Mouse (Mus musculus): ENCODE results near the gene Pde8b. TPM values are rescaled to one million over a fixed set of nuclear protein-coding genes. Genes with fewer than 3 reads are reported as not detected.

The Pde8b gene
- polyA plus RNA-seq, 1 experiment from 2014 or later, result 3.7 TPM

DNA sequence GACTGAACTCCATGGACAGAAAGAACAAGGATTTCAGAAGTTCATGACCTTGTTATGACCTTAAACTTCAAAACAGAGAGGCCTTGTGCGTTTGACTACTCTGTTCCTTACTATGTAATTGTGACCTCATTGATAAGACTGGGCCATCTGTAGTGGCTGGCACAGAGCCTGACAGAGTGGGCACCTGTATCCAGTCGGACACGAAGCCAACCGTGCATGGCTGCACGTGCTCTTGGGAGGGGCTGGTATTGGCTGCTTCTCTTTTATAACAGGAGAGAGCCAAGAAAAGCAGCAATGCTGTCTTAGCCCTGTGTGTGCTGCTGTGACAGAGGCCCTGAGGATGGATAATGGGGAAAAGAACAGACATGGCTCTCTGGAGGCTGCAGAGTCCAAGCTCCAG lies 73.7 kb downstream of the Pde8b start:
- no peak overlapping the region for H3K4me2 ChIP-seq
- no peaks in the 10 kb centered on the region for H3K4me1 ChIP-seq
- no peaks in the 10 kb centered on the region for H3K9me3 ChIP-seq
- H3K27me3 ChIP-seq, result no peaks in the 10 kb centered on the region
- no peak for ATAC-seq (ENCODE audit: low FRiP score)
- H3K9ac ChIP-seq, result no peak overlapping the region
- H3K27ac ChIP-seq, result no peak overlapping the region
- H3K4me3 ChIP-seq (replicated peaks), result no peak overlapping the region
- no peaks in the 10 kb centered on the region for H3K36me3 ChIP-seq (replicated peaks)
- WGBS, result 75% methylated on average over 5 of the region's 5 CpGs

DNA sequence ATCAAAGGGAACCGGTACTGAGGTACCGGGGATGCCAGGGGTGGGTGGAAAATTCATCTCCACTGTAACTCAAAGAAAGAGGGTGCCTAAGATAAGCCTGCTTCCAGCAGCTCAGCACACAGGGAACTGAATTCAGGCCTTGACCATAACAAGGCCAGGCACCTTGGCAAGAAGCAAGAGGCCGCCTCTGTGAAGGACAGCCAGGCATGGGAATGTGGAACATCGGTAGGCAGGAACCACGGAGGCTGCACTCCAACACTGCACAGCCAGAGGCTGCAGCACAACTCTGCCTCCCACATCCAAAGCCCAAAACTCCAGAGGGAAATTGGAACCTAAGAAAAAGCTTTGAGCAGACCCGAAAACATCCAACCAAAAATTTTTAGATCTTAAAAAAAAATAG lies 75.9 kb downstream of the Pde8b start:
- 82% methylated on average over 6 of the region's 6 CpGs for WGBS
- no peak for ATAC-seq (ENCODE audit: low FRiP score)
- H3K9me3 ChIP-seq, result no peaks in the 10 kb centered on the region
- no peaks in the 10 kb centered on the region for H3K36me3 ChIP-seq (replicated peaks)
- no peak overlapping the region for H3K4me3 ChIP-seq (replicated peaks)
- H3K9ac ChIP-seq, result no peak overlapping the region
- H3K4me1 ChIP-seq, result no peaks in the 10 kb centered on the region
- no peaks in the 10 kb centered on the region for H3K27me3 ChIP-seq
- no peak overlapping the region for H3K27ac ChIP-seq
- no peak overlapping the region for H3K4me2 ChIP-seq

DNA sequence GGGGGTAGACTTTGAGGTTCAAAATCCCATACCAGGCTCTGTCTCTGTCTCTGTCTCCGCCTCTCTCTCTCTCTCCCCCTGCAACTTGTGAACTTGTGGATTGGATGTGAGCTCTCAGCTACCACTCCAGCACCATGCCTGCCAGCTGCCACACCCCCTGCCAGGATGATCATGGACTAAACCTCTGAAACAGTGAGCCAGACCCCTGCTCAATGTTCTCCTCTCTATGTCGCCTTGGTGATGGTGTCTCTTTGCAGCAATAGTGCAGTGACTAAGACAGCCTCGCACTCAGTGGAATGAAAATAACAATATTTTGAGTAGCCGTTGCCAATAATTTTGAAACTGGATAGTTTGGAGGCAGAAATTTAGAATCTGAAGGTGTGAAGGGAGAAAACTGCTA lies 77.8 kb downstream of the Pde8b start:
- Histone ChIP-seq H3K4me2 (no peak overlapping the region), H3K36me3 (replicated peaks) (no peaks in the 10 kb centered on the region), H3K27me3 (no peaks in the 10 kb centered on the region), H3K9ac (no peak overlapping the region), H3K4me1 (no peaks in the 10 kb centered on the region), H3K9me3 (no peaks in the 10 kb centered on the region), H3K4me3 (replicated peaks) (no peak overlapping the region), H3K27ac (no peak overlapping the region)
- ATAC-seq (ENCODE audit: low FRiP score), result no peak
- WGBS, result 92% methylated on average over 4 of the region's 4 CpGs

DNA sequence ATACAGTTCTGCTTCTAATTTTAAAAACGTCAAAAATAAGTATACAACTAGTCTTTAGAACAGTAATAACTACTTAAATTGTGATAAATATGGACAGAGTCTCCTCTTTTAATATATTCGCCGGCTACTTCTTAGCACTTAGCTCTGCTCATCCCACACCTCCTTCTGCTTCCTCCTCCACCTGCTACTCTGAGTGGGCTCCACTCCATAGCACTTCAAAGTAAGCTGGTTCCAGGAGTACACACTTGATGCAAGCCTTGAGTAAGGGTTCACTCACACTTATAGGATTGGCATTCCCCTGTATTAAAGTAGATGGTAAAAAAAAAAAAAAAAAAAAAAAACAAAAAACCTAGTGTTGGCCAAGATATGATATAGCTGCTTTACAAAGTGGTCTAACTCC lies 89.9 kb downstream of the Pde8b start:
- H3K36me3 ChIP-seq (replicated peaks), result no peaks in the 10 kb centered on the region
- no peaks in the 10 kb centered on the region for H3K4me1 ChIP-seq
- no peaks in the 10 kb centered on the region for H3K9me3 ChIP-seq
- no peak overlapping the region for H3K4me3 ChIP-seq (replicated peaks)
- no peak for ATAC-seq (ENCODE audit: low FRiP score)
- H3K9ac ChIP-seq, result no peak overlapping the region
- H3K27ac ChIP-seq, result no peak overlapping the region
- no peaks in the 10 kb centered on the region for H3K27me3 ChIP-seq
- WGBS, result 89% methylated on average over 3 of the region's 3 CpGs
- H3K4me2 ChIP-seq, result no peak overlapping the region

DNA sequence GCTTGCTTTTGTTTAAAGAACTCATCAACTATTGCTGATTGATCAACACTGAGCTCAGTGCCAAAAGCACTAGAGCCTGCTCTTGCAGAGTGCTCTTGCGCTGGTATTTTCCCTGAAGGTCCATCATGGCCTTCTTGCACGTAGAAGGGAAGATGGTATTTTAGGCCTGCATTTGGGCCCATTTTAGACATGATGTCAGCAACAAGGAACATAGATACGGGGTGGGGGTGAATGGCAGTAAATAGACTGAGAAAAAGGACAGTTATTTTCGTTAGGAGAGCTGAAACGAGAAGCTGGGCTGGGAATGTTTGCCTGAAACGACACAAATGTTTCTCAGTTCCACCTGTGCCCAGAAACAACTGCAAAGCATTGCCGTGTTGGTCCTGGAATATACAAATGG lies 91.2 kb downstream of the Pde8b start:
- ATAC-seq (ENCODE audit: low FRiP score), result no peak
- Histone ChIP-seq H3K9me3 (no peaks in the 10 kb centered on the region), H3K4me3 (replicated peaks) (no peak overlapping the region), H3K36me3 (replicated peaks) (no peaks in the 10 kb centered on the region), H3K9ac (no peak overlapping the region), H3K4me2 (no peak overlapping the region), H3K27ac (no peak overlapping the region), H3K27me3 (no peaks in the 10 kb centered on the region), H3K4me1 (no peaks in the 10 kb centered on the region)
- WGBS, result 88% methylated on average over 7 of the region's 7 CpGs

DNA sequence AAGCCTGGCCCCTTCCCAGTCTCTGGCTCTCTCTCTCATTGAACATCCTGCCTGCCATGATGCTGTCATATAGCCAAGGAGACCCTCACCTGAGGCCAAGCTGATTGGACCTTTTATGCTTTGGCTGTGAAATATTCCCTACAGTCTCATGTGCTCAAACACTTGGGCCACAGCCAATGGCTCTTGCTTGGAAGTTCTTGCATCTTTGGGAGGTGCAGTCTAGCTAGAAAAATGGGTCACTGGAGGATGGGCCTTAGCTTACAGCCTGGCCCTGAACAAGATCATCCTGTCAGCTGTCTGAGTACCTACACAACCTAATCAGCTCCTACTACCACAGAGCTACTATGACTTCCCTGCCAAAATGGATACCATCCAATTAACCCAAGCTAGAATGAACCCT lies 105.4 kb downstream of the Pde8b start:
- 0 out of 2 replicates have a peak, but pooled peaks cover 10% of the 10 kb centered on the region for H3K9me3 ChIP-seq
- no peaks in the 10 kb centered on the region for H3K27me3 ChIP-seq
- no peak for ATAC-seq (ENCODE audit: low FRiP score)
- H3K4me2 ChIP-seq, result no peak overlapping the region
- H3K27ac ChIP-seq, result no peak overlapping the region
- H3K4me3 ChIP-seq (replicated peaks), result no peak overlapping the region
- no peaks in the 10 kb centered on the region for H3K36me3 ChIP-seq (replicated peaks)
- no peaks in the 10 kb centered on the region for H3K4me1 ChIP-seq
- no peak overlapping the region for H3K9ac ChIP-seq

DNA sequence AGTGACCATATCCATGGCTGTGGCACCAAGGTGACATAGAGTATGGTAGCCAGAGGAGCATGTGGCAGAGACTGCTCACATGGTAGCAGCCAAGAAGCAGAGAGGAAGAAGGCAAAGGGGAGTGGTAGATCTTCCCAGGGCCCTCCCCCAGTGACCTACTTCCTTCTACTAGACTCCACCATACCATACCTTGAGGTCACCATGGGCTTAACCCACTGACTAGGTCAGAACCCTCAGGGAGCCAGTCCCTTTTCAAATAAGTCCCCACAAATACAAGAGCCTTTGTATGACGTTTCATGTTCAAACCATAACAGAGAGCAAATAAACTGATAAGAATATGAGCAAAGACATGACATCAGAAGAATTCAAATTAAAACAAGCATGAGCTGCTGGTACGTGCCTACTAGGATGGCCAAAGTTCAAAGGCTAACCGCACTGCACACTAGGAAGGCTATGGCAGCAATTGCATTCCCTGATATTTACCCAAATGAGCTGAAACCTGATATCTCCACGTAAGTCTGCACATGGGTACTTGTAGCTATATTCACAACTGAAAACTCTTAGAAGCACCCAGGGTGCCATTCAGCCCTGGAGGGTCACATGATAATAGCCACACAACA lies 109.6 kb downstream of the Pde8b start:
- no peak overlapping the region for H3K4me2 ChIP-seq
- no peak overlapping the region for H3K4me3 ChIP-seq (replicated peaks)
- H3K27ac ChIP-seq, result no peak overlapping the region
- WGBS, result 81% methylated on average over 4 of the region's 4 CpGs
- no peaks in the 10 kb centered on the region for H3K4me1 ChIP-seq
- ATAC-seq (ENCODE audit: low FRiP score), result no peak
- 0 out of 2 replicates have a peak, but pooled peaks cover 10% of the 10 kb centered on the region for H3K9me3 ChIP-seq
- H3K27me3 ChIP-seq, result no peaks in the 10 kb centered on the region
- H3K36me3 ChIP-seq (replicated peaks), result no peaks in the 10 kb centered on the region
- no peak overlapping the region for H3K9ac ChIP-seq

DNA sequence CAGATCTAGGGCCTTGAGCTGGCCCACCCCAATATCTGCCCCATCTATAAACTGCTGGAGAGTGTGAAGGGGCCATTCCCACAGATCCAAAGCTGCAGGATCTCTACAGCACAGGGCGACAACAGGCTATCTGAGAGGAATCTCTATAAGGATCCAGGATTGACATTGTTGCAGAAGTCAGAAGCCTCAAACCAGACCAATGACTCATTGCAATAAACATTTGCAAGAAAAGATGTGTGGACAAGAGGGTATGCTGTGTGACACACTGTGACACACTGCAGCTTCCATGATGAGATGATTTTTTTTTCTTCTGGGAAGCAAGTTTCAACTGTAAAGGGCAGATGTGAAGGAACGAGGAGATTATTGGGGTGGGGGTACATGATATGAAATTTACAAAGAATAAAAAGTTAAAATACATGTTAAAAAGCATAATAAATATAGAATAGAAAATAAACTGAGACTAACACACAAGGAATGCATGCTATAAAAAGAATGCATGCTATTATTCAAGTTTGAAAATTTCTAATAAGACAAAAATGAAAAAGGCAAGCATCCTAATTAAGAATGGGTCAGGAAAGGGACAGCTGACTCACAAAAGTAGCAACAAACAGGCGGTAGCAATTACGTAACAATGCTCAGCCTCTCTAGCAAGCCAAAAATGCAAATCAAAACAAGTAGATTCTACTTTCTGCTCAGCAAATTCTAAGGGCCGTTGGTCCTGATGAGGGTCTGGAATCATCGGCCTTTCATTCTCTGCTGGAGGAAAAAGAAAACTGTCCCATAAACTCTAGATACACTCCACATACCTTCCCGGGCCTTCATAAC lies 114.6 kb downstream of the Pde8b start:
- ATAC-seq (ENCODE audit: low FRiP score), result no peak
- H3K4me2 ChIP-seq, result no peak overlapping the region
- 0 out of 2 replicates have a peak, but pooled peaks cover 2% of the 10 kb centered on the region for H3K4me1 ChIP-seq
- no peak overlapping the region for H3K27ac ChIP-seq
- 82% methylated on average over 7 of the region's 7 CpGs for WGBS
- H3K9ac ChIP-seq, result no peak overlapping the region
- H3K4me3 ChIP-seq (replicated peaks), result no peak overlapping the region
- no peaks in the 10 kb centered on the region for H3K9me3 ChIP-seq
- no peaks in the 10 kb centered on the region for H3K27me3 ChIP-seq
- no peaks in the 10 kb centered on the region for H3K36me3 ChIP-seq (replicated peaks)

DNA sequence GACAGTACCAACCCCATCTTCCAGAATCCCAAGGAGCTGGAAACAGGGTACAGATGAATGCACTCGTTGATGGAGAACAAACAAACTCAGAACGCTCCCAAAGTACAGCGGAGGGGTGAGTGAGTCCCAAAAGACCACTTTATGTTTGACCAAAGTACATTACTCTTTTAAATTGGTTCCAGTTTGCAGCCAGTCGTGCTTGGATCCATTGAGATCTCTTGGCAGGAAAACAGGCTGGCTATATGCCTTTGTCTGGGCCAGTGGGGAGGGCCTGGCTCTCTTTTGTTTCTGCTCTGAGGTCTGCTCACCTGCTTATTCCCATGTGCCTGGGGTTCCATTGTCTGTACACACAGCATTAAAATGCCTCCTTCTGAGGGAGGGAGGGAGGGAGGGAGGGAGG lies 118.3 kb downstream of the Pde8b start:
- WGBS, result 53% methylated on average over 4 of the region's 4 CpGs
- 0 out of 2 replicates have a peak, but pooled peaks cover 2% of the 10 kb centered on the region for H3K4me1 ChIP-seq
- no peak overlapping the region for H3K4me2 ChIP-seq
- H3K27me3 ChIP-seq, result no peaks in the 10 kb centered on the region
- H3K9me3 ChIP-seq, result no peaks in the 10 kb centered on the region
- no peak for ATAC-seq (ENCODE audit: low FRiP score)
- no peak overlapping the region for H3K27ac ChIP-seq
- H3K4me3 ChIP-seq (replicated peaks), result no peak overlapping the region
- H3K36me3 ChIP-seq (replicated peaks), result no peaks in the 10 kb centered on the region
- H3K9ac ChIP-seq, result no peak overlapping the region

DNA sequence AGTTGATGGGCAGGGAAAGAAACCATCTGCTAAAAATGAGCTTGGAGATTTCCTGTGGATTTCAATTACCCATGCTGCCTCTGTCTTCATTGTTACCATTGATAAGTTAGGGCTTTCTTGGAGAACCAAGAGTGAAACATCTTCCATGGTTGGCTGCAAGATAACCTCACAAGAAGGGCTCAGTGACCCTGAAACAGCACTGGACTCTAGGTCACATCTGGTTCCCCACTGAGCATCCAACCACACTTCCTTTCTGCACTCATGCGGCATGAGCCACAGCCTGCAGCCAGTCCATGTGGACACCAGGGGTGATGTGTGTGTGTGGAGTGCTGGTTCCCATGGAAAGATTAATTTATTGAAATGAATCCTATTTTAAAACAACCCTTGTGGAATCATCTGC lies 119.1 kb downstream of the Pde8b start:
- WGBS, result 38% methylated on average over 1 of the region's 1 CpGs

DNA sequence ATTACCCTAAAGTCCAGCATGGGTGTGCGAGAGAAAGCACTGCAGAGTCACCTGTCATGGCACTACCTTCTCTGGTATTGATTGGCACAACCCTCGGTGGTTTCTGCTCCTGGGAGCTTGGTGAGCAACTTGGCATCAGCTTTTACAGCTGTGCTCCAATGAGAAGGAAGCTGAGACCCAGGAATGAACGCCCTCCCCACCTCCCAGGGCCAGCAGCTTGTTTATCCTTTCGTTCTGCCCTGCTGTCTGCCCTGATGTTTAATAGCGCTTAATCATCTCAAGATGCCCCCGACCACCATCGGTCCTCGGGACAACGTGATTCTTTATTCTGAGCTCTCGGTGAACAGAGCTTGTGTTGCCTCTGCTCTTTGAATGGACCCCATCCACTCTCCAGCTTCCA lies 122.8 kb downstream of the Pde8b start:
- H3K27me3 ChIP-seq, result no peaks in the 10 kb centered on the region
- 81% methylated on average over 10 of the region's 10 CpGs for WGBS
- H3K27ac ChIP-seq, result no peak overlapping the region
- no peak for ATAC-seq (ENCODE audit: low FRiP score)
- H3K9ac ChIP-seq, result no peak overlapping the region
- H3K4me2 ChIP-seq, result no peak overlapping the region
- no peak overlapping the region for H3K4me3 ChIP-seq (replicated peaks)
- no peaks in the 10 kb centered on the region for H3K9me3 ChIP-seq
- no peaks in the 10 kb centered on the region for H3K36me3 ChIP-seq (replicated peaks)
- 0 out of 2 replicates have a peak, but pooled peaks cover 2% of the 10 kb centered on the region for H3K4me1 ChIP-seq

More for the DNA sequence above, 119.1 kb downstream of the Pde8b start:
- Histone ChIP-seq H3K9me3 (no peaks in the 10 kb centered on the region), H3K4me1 (0 out of 2 replicates have a peak, but pooled peaks cover 2% of the 10 kb centered on the region), H3K9ac (no peak overlapping the region), H3K4me3 (replicated peaks) (no peak overlapping the region), H3K4me2 (no peak overlapping the region), H3K27ac (no peak overlapping the region), H3K27me3 (no peaks in the 10 kb centered on the region), H3K36me3 (replicated peaks) (no peaks in the 10 kb centered on the region)
- ATAC-seq (ENCODE audit: low FRiP score), result no peak

DNA sequence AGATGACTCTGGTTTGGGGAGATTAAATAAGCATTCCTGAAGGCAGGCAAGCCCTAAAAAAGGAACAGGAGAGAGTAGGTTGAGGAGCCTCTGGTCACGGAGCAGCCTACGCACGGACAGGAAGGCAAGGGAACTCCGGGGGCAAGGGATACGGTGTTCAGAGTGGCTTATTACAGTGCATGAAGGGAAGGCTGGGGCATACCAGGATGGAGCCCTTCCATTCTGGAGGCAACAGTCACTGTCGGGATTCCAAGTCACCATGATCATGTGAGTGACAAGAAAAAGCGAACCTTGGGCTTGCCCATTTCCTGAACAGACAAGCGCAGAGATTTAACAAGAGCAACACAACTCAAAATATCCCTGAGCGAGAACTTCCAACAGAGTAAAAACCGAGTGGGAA lies 123.3 kb downstream of the Pde8b start:
- ATAC-seq (ENCODE audit: low FRiP score), result no peak
- 92% methylated on average over 10 of the region's 10 CpGs for WGBS
- H3K27me3 ChIP-seq, result no peaks in the 10 kb centered on the region
- no peak overlapping the region for H3K27ac ChIP-seq
- H3K36me3 ChIP-seq (replicated peaks), result no peaks in the 10 kb centered on the region
- H3K9me3 ChIP-seq, result no peaks in the 10 kb centered on the region
- no peak overlapping the region for H3K9ac ChIP-seq
- no peak overlapping the region for H3K4me2 ChIP-seq
- H3K4me1 ChIP-seq, result 0 out of 2 replicates have a peak, but pooled peaks cover 2% of the 10 kb centered on the region
- H3K4me3 ChIP-seq (replicated peaks), result no peak overlapping the region
